Mouse (Mus musculus) liver, adult (tissue): ENCODE results near the gene Pigv.

Experiments used
- GATA4 ChIP-seq: IDR thresholded peaks from 2 replicates; pipeline ENCODE4 v1.6.1; 2014; ENCODE audit warnings: mild to moderate bottlenecking, low read length; ENCODE audit not compliant: insufficient replicate concordance

Gene Pigv

DNA sequence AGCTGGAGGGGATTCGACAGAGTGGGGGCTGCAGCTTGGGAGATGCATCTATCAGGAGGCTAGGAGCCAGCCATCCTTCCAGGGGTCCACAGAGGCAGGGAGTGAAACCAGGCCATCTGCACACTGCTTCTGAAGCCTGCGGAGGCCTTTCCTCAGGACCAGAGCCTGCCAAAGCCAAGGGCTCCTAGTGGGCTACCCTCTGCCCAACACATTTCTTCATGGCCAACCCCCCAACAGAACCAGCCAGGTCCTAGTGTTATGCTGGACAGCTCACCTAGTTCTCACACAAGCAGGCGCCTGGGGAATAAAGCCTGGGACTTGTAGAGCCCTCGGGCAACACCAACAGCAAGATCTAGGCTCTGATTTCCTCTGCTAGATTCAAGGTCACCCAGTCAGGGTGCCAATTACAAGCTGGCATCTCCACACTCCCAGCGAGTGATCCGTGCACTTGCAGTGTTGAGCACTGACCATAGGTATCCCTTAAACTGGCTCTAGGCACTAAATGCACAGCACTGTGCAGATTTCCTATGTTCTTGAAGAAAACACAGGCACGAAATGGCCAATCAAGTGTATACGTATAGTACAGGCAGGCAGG, 42.0 kb downstream of the Pigv start:
- no peak for TF ChIP-seq GATA4

DNA sequence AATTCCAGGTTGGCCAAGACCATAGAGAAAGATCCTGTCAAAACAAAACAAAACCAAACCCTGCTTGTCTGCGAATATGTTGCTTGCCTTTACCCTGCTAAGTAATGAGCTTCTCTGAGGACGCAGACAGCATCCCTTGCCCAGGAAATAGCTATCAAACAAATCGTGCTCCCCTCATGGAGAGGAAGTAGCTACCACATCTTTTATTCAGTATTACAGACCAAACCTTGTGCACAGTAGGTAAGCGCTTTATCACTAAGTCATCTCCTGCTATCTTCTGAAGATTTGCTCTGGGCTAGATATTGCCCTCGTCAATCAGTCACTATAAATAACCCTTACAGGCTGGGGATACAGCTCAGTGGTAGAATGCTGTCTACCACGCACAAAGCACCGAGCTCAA, 43.3 kb downstream of the Pigv start:
- no peak for TF ChIP-seq GATA4

DNA sequence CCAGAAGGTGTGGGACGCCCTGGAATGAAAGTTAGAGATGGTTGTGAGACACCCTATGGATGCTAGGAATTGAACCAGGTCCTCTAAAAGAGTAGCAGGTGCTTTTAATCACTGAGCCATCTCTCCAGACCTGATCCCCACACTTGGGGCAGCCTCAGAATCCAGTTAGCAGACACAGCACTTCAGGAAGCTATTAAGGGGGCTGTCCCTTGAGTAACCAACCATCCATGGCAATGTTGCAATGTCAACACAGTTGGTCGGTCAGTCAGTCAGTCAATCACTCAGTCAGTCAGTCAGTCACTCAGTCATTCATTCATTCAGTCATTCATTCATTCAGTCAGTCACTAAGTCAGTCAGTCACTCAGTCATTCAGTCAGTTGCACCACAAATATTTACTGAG, 43.9 kb downstream of the Pigv start:
- TF ChIP-seq GATA4 = no peak

DNA sequence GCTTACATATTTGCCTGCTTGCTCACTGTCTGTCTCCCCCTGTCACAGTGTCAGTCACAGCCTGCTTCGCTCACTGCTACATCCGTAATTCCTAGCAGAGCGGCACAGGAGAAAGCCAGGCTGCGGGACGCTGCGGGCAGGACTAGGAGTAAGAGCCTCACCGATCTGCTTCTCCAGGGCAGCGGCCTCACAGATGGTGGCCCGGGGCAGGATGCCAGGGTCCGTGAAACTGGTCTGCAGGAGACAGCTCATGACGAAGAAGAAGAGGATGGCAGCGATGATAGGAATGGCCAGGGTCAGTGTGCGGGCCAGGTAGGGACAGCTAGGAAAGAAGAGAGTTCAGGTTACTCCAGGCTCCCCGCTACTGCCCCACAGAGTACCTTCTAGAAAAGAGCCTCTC, 45.4 kb downstream of the Pigv start:
- TF ChIP-seq GATA4 = no peak

DNA sequence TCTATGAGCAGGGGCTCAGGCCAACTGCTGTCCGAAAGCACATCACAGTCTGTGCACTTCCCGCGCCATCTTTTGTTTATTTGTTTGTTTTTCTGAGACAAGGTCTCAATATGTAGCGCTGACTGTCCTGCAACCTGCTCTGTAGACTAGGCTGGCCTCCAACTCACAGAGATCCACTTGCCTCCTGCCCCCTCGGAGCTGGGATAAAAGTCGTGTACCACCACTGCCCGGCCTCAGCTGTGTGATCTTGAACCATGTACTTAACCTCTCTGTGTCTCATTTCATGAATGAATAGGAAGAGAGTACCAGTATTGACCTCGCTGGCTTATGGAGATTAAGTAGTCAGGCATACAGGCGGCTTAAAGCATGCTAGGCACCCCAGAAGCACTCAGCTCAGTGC, 45.8 kb downstream of the Pigv start:
- TF ChIP-seq GATA4 = no peak

DNA sequence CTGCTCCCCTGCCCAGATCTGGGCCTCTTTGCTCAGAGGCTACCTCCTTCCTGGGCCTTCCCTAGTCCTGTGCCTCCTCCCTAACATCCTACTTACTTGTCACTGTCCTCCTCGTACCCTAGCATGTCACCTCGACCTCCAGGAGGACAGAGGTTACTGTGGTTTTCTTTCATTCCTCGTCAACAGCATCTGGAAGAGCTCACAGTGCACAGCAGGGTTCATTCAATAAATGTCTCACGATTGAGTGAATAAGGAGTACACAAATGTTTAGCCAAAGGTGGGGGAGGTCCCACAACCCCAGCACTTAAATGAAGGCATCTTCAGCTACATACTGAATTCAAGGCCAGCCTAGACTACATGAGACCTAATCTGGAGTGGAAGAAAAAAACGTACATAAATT, 46.2 kb downstream of the Pigv start:
- TF ChIP-seq GATA4 = no peak

DNA sequence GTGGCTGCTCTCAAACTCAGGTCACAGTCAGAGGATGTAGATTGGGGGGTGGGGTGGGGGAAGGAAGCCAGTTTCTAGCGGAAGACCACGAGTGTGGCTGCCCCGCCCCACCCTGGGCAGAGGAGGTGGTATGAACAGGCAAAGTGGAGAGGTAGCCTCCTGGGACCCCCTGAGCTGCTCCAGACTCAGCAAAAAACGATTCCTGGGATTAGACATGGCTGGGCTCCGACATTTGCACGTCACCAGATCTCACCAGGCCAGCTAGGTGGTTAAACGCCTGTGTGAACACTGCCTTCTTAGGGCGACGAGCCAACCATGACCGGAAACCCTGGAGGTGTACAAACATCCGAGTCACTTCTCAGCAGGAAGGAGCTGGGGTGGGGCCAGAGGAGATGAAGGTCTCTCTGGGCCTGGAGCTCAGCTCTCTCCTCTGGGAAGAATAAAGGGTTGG, 46.8 kb downstream of the Pigv start:
- TF ChIP-seq GATA4 = peak; percentile 30; the same call in 1 of the 2 replicates

DNA sequence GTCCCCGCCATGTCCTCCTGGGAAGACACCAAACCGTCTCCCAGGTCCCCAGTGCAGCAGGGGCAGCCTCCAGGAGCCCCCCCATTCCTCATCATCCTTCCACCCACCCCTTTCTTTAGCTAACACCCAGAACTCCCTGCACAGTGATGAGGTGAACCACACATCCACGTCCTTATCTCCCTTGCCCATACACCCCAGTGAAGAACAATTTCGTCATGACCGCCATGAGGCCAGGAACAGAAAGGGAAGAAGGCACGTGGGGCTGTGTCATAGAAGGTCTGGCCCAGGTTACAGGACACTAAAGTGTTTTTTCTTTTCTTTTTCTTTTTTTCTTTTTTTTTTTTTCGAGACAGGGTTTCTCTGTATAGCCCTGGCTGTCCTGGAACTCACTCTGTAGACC, 47.6 kb downstream of the Pigv start:
- TF ChIP-seq GATA4 = no peak

DNA sequence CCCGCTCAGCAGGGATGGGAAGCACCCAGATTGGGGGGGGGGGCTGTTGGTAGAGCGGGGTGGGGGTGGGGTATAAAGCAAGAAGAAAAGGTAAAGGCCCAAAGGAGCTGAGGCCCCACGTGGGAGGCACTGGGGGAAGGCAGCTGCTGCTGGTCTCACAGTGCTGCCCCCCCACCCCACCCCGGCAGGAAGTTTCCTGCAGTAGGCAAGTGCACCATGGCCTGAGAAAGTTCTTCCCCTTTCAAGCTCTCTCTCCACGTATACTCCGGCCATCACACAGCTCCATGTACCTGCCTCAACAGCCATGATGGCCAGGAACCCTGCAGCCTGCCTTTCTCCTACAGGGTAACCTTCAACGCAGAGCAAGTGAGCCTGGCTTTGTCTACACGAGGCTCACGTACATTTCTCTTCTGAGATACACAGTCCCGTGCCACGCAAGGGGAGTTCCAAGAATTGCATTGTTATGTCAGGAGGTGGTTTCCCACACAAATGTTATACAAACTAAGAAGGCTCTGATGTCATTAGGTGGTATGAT, 50.2 kb downstream of the Pigv start:
- no peak for TF ChIP-seq GATA4

DNA sequence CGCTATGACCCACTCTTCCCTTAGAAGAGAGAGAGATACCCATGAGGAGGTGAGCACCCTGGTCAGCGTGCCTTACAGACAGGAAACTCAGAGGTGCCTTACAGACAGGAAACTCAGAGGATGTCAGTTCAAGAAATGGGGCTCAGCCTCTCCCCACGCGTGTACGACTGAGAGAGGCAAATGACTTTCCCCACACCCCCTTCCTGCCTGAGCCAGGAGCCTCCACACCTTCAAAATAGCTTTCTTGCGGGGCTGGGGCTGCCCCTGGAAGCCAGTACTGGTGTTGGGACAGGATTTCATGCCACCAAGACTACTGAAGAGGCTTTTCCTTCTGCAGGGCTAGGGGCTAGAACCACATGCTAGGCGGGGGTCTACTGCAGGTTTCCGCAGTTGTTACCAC, 51.8 kb downstream of the Pigv start:
- TF ChIP-seq GATA4 = no peak

DNA sequence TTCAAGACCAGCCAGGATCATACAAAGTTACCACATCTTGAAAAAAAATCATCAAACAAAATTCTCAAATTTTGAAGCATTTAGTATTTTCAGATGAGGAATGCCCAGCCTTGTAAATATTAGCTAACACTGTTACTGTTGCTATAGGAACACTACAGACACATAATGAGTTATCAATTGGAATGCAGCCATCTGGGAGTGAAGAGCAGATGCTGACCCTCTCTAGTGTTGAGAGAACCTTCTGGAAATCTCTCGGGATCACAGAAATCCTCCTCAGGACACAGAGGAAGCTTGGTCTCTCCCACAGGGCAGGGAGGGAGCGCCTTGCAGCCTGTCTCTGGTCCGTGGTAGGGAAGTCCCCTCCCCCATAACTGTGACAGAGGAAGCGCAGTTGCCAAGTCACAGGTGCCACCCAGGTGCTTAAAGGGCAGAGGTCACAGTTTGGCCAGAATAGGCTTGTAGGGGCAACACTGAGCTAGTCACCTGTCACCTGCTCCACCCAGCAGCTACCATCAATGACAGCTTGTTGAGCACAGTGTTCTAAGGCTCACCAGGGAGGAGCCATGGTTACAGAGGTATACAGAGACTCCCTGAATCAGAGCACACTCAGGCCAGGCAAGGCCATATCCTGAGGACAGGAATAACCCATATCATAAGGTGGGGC, 52.8 kb downstream of the Pigv start:
- TF ChIP-seq GATA4 = no peak

DNA sequence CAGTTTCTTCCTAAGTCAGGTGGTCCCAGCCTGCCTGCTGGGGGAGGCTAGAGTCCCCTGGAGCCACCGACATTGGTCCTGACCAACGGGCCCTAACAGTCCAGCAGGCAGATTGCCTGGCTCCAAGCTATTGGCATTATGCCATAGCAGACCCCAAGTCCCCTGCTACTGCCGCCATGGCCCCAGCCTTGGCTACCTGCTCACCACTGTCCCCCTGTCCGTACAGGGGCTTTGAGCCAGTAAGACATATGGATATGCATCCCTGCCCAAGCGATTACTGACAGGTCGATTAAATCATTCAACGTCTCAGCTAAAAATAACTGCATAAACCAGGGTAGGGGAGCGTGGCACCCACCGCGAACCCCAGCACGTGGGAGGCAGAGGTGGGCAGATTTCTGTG, 54.5 kb downstream of the Pigv start:
- TF ChIP-seq GATA4 = no peak

DNA sequence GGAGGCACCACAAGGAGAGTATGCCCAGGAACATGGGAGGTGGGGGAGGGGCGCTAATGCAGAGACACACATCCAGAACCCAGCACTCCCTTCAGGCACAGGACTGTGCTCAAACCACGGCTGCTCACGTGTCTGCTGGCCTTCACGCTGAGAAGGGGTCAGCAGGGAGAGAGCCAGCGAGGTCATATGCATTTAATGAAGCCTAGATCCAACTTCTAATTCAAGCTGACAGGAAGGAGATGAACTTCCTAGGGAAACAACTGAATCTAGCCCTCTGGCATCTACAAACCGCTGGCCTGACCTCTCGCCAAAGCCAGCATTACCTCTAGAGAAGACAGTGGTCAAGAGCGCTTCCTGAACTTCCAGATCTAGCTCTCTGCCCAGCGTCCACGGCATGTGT, 57.0 kb downstream of the Pigv start:
- TF ChIP-seq GATA4 = no peak

DNA sequence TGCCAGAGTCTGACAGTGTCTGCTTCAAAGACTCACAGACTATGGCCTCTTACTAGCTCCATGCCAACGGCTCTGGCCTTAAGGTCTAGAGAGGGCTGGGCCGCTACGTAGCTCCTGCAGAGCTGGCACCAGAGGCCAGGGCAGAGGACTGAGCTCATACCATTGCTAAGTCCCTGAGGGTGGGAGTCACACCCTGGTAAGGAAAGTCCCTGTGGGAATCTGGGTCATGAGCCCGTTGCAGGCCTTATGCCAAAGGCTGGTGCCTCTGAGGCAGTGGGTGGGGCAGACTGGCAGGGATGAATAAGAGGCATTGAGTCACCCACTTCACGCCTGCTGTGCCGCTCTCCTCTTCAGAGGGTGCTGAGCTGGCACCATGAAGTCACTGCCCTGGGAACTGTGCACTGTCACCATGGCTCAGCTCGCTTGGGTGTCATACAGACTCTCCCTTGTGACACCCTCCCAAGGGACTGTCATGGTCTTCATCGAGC, 58.1 kb downstream of the Pigv start:
- no peak for TF ChIP-seq GATA4

DNA sequence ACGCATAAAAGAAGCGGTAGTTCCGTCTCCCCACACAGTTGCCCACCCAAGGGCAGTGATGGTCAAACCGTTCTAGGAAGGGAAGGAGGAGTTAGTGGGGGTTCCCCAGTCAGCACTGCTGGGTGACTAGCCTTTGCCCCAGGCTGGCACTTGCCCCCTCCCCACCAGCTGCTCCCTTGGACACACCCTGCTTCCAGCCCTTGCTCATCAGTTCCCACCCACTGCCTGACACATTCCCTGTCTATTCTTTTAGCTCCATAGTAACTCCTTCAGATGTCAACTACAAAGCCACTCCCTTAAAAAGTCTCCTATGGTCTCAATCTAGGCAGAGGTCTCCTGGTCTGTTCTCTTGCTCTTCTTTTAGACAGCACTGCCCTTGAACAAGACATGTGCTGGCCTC, 58.6 kb downstream of the Pigv start:
- no peak for TF ChIP-seq GATA4

DNA sequence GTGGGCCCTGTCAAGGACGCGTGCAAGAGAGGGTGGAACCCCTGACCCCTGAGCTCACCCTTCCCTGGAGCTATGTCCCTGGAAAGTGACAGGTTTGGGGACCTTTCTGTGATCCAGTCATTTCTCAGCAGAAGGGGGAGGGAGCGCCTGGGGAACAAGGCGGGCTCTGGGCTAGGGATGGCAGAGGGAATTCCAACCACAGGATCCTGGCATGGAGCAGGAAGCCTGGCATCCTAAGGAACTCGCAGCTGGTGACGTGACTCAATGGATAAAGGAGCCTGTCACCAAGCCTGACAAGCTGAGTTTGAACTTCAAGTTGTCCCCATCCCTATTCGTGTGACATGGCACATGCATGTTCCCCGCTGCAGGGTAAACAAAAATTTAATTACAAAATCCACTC, 59.4 kb downstream of the Pigv start:
- no peak for TF ChIP-seq GATA4

DNA sequence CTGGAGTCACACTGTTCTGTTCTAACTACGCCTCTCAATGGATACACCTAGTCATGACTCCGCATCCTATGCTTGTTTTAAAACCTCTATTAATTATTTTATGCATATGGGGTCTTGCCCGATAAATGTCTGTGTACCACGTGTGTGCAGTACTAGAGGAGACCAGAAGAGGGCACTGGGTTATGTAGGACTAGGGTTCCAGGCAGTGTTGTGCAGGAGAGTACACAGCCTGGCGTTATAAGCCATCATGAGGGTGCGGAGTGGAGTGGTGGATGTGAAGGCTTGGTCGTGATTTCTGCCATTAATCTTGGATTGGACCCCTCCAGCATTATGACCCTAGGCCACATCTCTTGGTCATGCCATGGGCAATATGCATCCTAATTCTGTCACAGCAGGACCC, 60.0 kb downstream of the Pigv start:
- no peak for TF ChIP-seq GATA4
